Mouse (Mus musculus): ENCODE results near the gene Olfr1390. TPM values are rescaled to one million over a fixed set of nuclear protein-coding genes. Genes with fewer than 3 reads are reported as not detected.
"Not testable (repeated sequence)": the region's sequence is repeated elsewhere in the genome, so short reads cannot be mapped to it uniquely, and the experiment has no call there.

Olfr1390 gene
- polyA plus RNA-seq, 1 experiment from 2014 or later = not detected

GRCm38 (mm10) chr11:49383133-49383532 is 48.1 kb downstream of the Olfr1390 start:
- Histone ChIP-seq H3K4me1 (ENCODE audit: control insufficient read depth, insufficient read depth, low read length) (no peaks in the 10 kb centered on the region), H3K4me2 (ENCODE audit: low read length) (no peak overlapping the region), H3K27ac (ENCODE audit: low read length) (no peak overlapping the region), H3K9ac (ENCODE audit: low read depth, low read length) (no peak overlapping the region), H3K36me3 (ENCODE audit: control insufficient read depth, insufficient read depth, low read length) (no peaks in the 10 kb centered on the region), H3K9me3 (replicated peaks; ENCODE audit: control insufficient read depth, low read length, poor library complexity, severe bottlenecking) (no peaks in the 10 kb centered on the region), H3K4me3 (ENCODE audit: low read depth, low read length) (no peak overlapping the region), H3K27me3 (ENCODE audit: control insufficient read depth, insufficient read depth, low read depth, low read length) (no peaks in the 10 kb centered on the region)
- no peak for ATAC-seq

GRCm38 (mm10) chr11:49386118-49386517 is 51.1 kb downstream of the Olfr1390 start:
- not testable (repeated sequence) for H3K27ac ChIP-seq (ENCODE audit: low read length); H3K4me2 ChIP-seq (ENCODE audit: low read length); H3K9me3 ChIP-seq (replicated peaks; ENCODE audit: control insufficient read depth, low read length, poor library complexity, severe bottlenecking); H3K36me3 ChIP-seq (ENCODE audit: control insufficient read depth, insufficient read depth, low read length); H3K4me3 ChIP-seq (ENCODE audit: low read depth, low read length); H3K4me1 ChIP-seq (ENCODE audit: control insufficient read depth, insufficient read depth, low read length); ATAC-seq; H3K9ac ChIP-seq (ENCODE audit: low read depth, low read length); H3K27me3 ChIP-seq (ENCODE audit: control insufficient read depth, insufficient read depth, low read depth, low read length)
- 91% methylated on average over 7 of the region's 7 CpGs for WGBS

Other genes starting within 250 kb of the Olfr1390 start
- gene Olfr1396, start 220.3 kb upstream of the Olfr1390 start, polyA plus RNA-seq (2015; fragmentation: Nextera tagmentation; extraction: Ambion mirVana) = not detected in 2 replicates
- gene Olfr1395, start 192.9 kb upstream of the Olfr1390 start, polyA plus RNA-seq (2015; fragmentation: Nextera tagmentation; extraction: Ambion mirVana) = not detected in 2 replicates
- not detected in 2 replicates for gene Olfr1394, start 180.8 kb upstream of the Olfr1390 start, polyA plus RNA-seq (2015; fragmentation: Nextera tagmentation; extraction: Ambion mirVana)
- 0.10 and 0.39 TPM in 2 replicates for gene Btnl9, start 148.0 kb upstream of the Olfr1390 start, polyA plus RNA-seq (2015; fragmentation: Nextera tagmentation; extraction: Ambion mirVana)
- 38.6 and 43.4 TPM in 2 replicates for gene Zfp62, start 131.9 kb upstream of the Olfr1390 start, polyA plus RNA-seq (2015; fragmentation: Nextera tagmentation; extraction: Ambion mirVana)
- gene Mgat1, start 91.0 kb upstream of the Olfr1390 start, polyA plus RNA-seq (2015; fragmentation: Nextera tagmentation; extraction: Ambion mirVana) = 33.5 and 34.3 TPM in 2 replicates
- not detected in 2 replicates for gene Olfr1393, start 56.9 kb upstream of the Olfr1390 start, polyA plus RNA-seq (2015; fragmentation: Nextera tagmentation; extraction: Ambion mirVana)
- gene Olfr1392, start 49.9 kb upstream of the Olfr1390 start, polyA plus RNA-seq (2015; fragmentation: Nextera tagmentation; extraction: Ambion mirVana) = not detected in 2 replicates
- not detected in 2 replicates for gene Olfr10, start 30.4 kb upstream of the Olfr1390 start, polyA plus RNA-seq (2015; fragmentation: Nextera tagmentation; extraction: Ambion mirVana)
- gene Olfr1391, start 12.4 kb upstream of the Olfr1390 start, polyA plus RNA-seq (2015; fragmentation: Nextera tagmentation; extraction: Ambion mirVana) = not detected in 2 replicates
- gene Olfr1389, start 87.9 kb downstream of the Olfr1390 start, polyA plus RNA-seq (2015; fragmentation: Nextera tagmentation; extraction: Ambion mirVana) = not detected in 2 replicates
- gene Olfr1388, start 101.4 kb downstream of the Olfr1390 start, polyA plus RNA-seq (2015; fragmentation: Nextera tagmentation; extraction: Ambion mirVana) = 0.09 TPM in 1 of 2 replicates, not detected in the other
- gene Olfr1387, start 120.2 kb downstream of the Olfr1390 start, polyA plus RNA-seq (2015; fragmentation: Nextera tagmentation; extraction: Ambion mirVana) = not detected in 2 replicates
- gene Olfr1386, start 129.9 kb downstream of the Olfr1390 start, polyA plus RNA-seq (2015; fragmentation: Nextera tagmentation; extraction: Ambion mirVana) = not detected in 2 replicates
- gene Olfr1385, start 153.9 kb downstream of the Olfr1390 start, polyA plus RNA-seq (2015; fragmentation: Nextera tagmentation; extraction: Ambion mirVana) = not detected in 2 replicates
- not detected in 2 replicates for gene Olfr1384, start 171.5 kb downstream of the Olfr1390 start, polyA plus RNA-seq (2015; fragmentation: Nextera tagmentation; extraction: Ambion mirVana)
- not detected in 2 replicates for gene Olfr1383, start 184.5 kb downstream of the Olfr1390 start, polyA plus RNA-seq (2015; fragmentation: Nextera tagmentation; extraction: Ambion mirVana)
- gene Olfr1382, start 193.1 kb downstream of the Olfr1390 start, polyA plus RNA-seq (2015; fragmentation: Nextera tagmentation; extraction: Ambion mirVana) = not detected in 2 replicates
- gene Olfr1381, start 208.3 kb downstream of the Olfr1390 start, polyA plus RNA-seq (2015; fragmentation: Nextera tagmentation; extraction: Ambion mirVana) = not detected in 2 replicates
- gene Olfr1380, start 221.7 kb downstream of the Olfr1390 start, polyA plus RNA-seq (2015; fragmentation: Nextera tagmentation; extraction: Ambion mirVana) = not detected in 2 replicates

Data from midbrain, embryonic 16.5 days (tissue).